Mouse (Mus musculus) adrenal gland, postnatal 14 days (tissue): ENCODE measurements at regions not wholly inside any gene's neighbourhood (a gene's known extent, or its start where the extent isn't known, plus 50 kb on each side); places are given as distances from the start of the nearest gene placed in this dataset.

ENCODE experiments used
- DNase-seq: peaks from one replicate; pipeline ENCODE4 v3.0.0; 2021; ENCODE audit warnings: mixed read lengths

- DNase-seq: no peak
Observed at GRCm38 (mm10) chr16:76232680-76233079, 140.9 kb downstream of the Nrip1 start.

GRCm38 (mm10) chr16:76232174-76232573, 141.5 kb downstream of the Nrip1 start:
- DNase-seq: no peak

GRCm38 (mm10) chr16:76230516-76231302, 142.9 kb downstream of the Nrip1 start:
- DNase-seq: no peak

- DNase-seq: no peak
Observed at GRCm38 (mm10) chr16:76228451-76228850, 145.2 kb downstream of the Nrip1 start.

- peak; percentile 16 for DNase-seq
Observed at GRCm38 (mm10) chr16:76226446-76226845, 147.2 kb downstream of the Nrip1 start.

GRCm38 (mm10) chr16:76225587-76226226, 147.9 kb downstream of the Nrip1 start:
- no peak for DNase-seq

GRCm38 (mm10) chr16:76224901-76225586, 148.6 kb downstream of the Nrip1 start:
- peak; percentile 17 for DNase-seq

- no peak for DNase-seq
Observed at GRCm38 (mm10) chr16:76223716-76224115, 149.9 kb downstream of the Nrip1 start.

- no peak for DNase-seq
Observed at GRCm38 (mm10) chr16:76222960-76223359, 150.7 kb downstream of the Nrip1 start.

GRCm38 (mm10) chr16:76220466-76220865, 153.2 kb downstream of the Nrip1 start:
- no peak for DNase-seq

GRCm38 (mm10) chr16:76219233-76219632, 154.4 kb downstream of the Nrip1 start:
- DNase-seq: no peak

GRCm38 (mm10) chr16:76218310-76219170, 155.1 kb downstream of the Nrip1 start:
- no peak for DNase-seq

- DNase-seq: no peak
Observed at GRCm38 (mm10) chr16:76216184-76216583, 157.4 kb downstream of the Nrip1 start.

- no peak for DNase-seq
Observed at GRCm38 (mm10) chr16:76215558-76215957, 158.1 kb downstream of the Nrip1 start.

GRCm38 (mm10) chr16:76201773-76202571, 171.7 kb downstream of the Nrip1 start:
- DNase-seq: peak; percentile 68

GRCm38 (mm10) chr16:76200801-76201728, 172.6 kb downstream of the Nrip1 start:
- DNase-seq: no peak

- peak; percentile 33 for DNase-seq
Observed at GRCm38 (mm10) chr16:76200268-76200667, 173.4 kb downstream of the Nrip1 start.

- peak; percentile 12 for DNase-seq
Observed at GRCm38 (mm10) chr16:76199006-76199405, 174.6 kb downstream of the Nrip1 start.

GRCm38 (mm10) chr16:76194291-76194690, 172.2 kb upstream of the Samsn1 start:
- no peak for DNase-seq

GRCm38 (mm10) chr16:76191135-76191534, 169.1 kb upstream of the Samsn1 start:
- no peak for DNase-seq
